Mouse (Mus musculus) kidney, postnatal 4 days (tissue): ENCODE data around the gene Tepsin.

Source experiments
- DNase-seq, 2 experiments: peaks; one replicate each; pipeline ENCODE4 v3.0.0; 2021; ENCODE audit warnings: mixed read lengths in 2 of 2

Tepsin gene

GRCm38 (mm10) chr11:120110554-120110953 is 12.0 kb upstream of the Tepsin start:
- no peak for DNase-seq

GRCm38 (mm10) chr11:120109558-120110210 is 11.2 kb upstream of the Tepsin start:
- DNase-seq: no peak

- peak in 1 of 2 experiments; percentile 52 for DNase-seq
Measured at GRCm38 (mm10) chr11:120107796-120108195, 9.3 kb upstream of the Tepsin start.

GRCm38 (mm10) chr11:120107026-120107425 is 8.5 kb upstream of the Tepsin start:
- DNase-seq: no peak

- DNase-seq: no peak
Measured at GRCm38 (mm10) chr11:120103431-120103997, 5.0 kb upstream of the Tepsin start.

GRCm38 (mm10) chr11:120101036-120101435 is 2.5 kb upstream of the Tepsin start:
- peak; percentile 82 to 87 for DNase-seq

- DNase-seq: peak in 1 of 2 experiments; percentile 31
Measured at GRCm38 (mm10) chr11:120092817-120093591, 5.5 kb downstream of the Tepsin start.

GRCm38 (mm10) chr11:120090661-120091060 is 7.9 kb downstream of the Tepsin start:
- no peak for DNase-seq

GRCm38 (mm10) chr11:120086702-120087152 is 11.8 kb downstream of the Tepsin start, which contains the start of gene Cep131:
Gene Cep131, minus strand, starts transcription at chr11:120086827.
- peak; percentile 99 for DNase-seq

GRCm38 (mm10) chr11:120085891-120086627 is 12.5 kb downstream of the Tepsin start:
- DNase-seq: peak; percentile 59 to 70

GRCm38 (mm10) chr11:120080282-120080681 is 18.2 kb downstream of the Tepsin start:
- DNase-seq: peak in 1 of 2 experiments; percentile 47

- no peak for DNase-seq
Measured at GRCm38 (mm10) chr11:120076191-120076590, 22.3 kb downstream of the Tepsin start.

GRCm38 (mm10) chr11:120072986-120073647 is 25.4 kb downstream of the Tepsin start:
- DNase-seq: peak in 1 of 2 experiments; percentile 32

- no peak for DNase-seq
Measured at GRCm38 (mm10) chr11:120071731-120072320, 26.7 kb downstream of the Tepsin start.

- DNase-seq: no peak
Measured at GRCm38 (mm10) chr11:120071065-120071464, 27.5 kb downstream of the Tepsin start.

- no peak for DNase-seq
Measured at GRCm38 (mm10) chr11:120070286-120070930, 28.1 kb downstream of the Tepsin start.

GRCm38 (mm10) chr11:120069261-120069660 is 29.3 kb downstream of the Tepsin start:
- DNase-seq: no peak

- peak in 1 of 2 experiments; percentile 54 for DNase-seq
Measured at GRCm38 (mm10) chr11:120067834-120068233, 30.7 kb downstream of the Tepsin start.

GRCm38 (mm10) chr11:120065291-120065690 is 33.2 kb downstream of the Tepsin start:
- DNase-seq: peak; percentile 85 to 89

- DNase-seq: no peak
Measured at GRCm38 (mm10) chr11:120064668-120065040, 33.9 kb downstream of the Tepsin start.

- DNase-seq: no peak
Measured at GRCm38 (mm10) chr11:120064006-120064667, 34.4 kb downstream of the Tepsin start.
